Mouse (Mus musculus) limb, embryonic 11.5 days (tissue): ENCODE data around the gene Ccpg1os. TPM values are rescaled to one million over a fixed set of nuclear protein-coding genes. Genes with fewer than 3 reads are reported as not detected.

Source experiments
- ATAC-seq: fragments of 200-750 bp; cut with Nextera tagmentation; 2 replicates; pipeline ENCODE4 v1.8.0; 2017; ENCODE audit warnings: low read depth; ENCODE audit not compliant: insufficient number of reproducible peaks, low FRiP score, low TSS enrichment
- DNase-seq: peaks from one replicate; pipeline ENCODE4 v3.0.0-alpha.2; 2015; ENCODE audit warnings: low spot score
- H3K27ac ChIP-seq: fragments of 300-500 bp; sonication (generic); replicated peaks from 2 replicates; pipeline ENCODE4 v1.5.1; 2014; ENCODE audit warnings: low read depth, mild to moderate bottlenecking, low read length
- H3K27me3 ChIP-seq: fragments of 300-500 bp; sonication (generic); 2 replicates; pipeline ENCODE4 v1.6.1; 2014; ENCODE audit warnings: mild to moderate bottlenecking, low read length, mixed read lengths; ENCODE audit not compliant: control insufficient read depth, insufficient read depth
- H3K36me3 ChIP-seq: fragments of 300-500 bp; sonication (generic); 2 replicates; pipeline ENCODE4 v1.6.1; 2014; ENCODE audit warnings: mild to moderate bottlenecking, low read length, moderate library complexity, mixed read lengths; ENCODE audit not compliant: control insufficient read depth, insufficient read depth
- H3K4me1 ChIP-seq: fragments of 300-500 bp; sonication (generic); 2 replicates; pipeline ENCODE4 v1.6.1; 2014; ENCODE audit warnings: low read length, mixed read lengths; ENCODE audit not compliant: control insufficient read depth, insufficient read depth
- H3K4me2 ChIP-seq: fragments of 300-500 bp; sonication (generic); 2 replicates; pipeline ENCODE4 v1.6.1; 2014; ENCODE audit warnings: low read depth, mild to moderate bottlenecking, moderate library complexity; ENCODE audit not compliant: severe bottlenecking
- H3K4me3 ChIP-seq: fragments of 300-500 bp; sonication (generic); 2 replicates; pipeline ENCODE4 v1.5.1; 2014; ENCODE audit warnings: low read depth, low read length
- H3K9ac ChIP-seq: fragments of 300-500 bp; sonication (generic); 2 replicates; pipeline ENCODE4 v1.6.1; 2014; ENCODE audit warnings: mild to moderate bottlenecking, low read length
- H3K9me3 ChIP-seq: fragments of 300-500 bp; sonication (generic); 2 replicates; pipeline ENCODE4 v1.6.1; 2016; ENCODE audit warnings: low read length; ENCODE audit not compliant: control insufficient read depth
- WGBS: fragments of 180-500 bp; shearing (Covaris S2); extraction: QIAGEN DNeasy Blood & Tissue Kit; methylation state at CpG from one replicate; pipeline ENCODE4 v1.1.7; 2014; 5-methylcytosine and 5-hydroxymethylcytosine counted together
- polyA plus RNA-seq: library from polyadenylated mRNA; unstranded; fragments of >200 nt; fragmentation: Nextera tagmentation; extraction: Ambion mirVana; gene quantifications from 2 replicates; pipeline ENCODE4 v1.2.1, GENCODE M21; 2014

Gene Ccpg1os
- polyA plus RNA-seq, 1 experiment from 2014 or later = 12.3 TPM

DNA sequence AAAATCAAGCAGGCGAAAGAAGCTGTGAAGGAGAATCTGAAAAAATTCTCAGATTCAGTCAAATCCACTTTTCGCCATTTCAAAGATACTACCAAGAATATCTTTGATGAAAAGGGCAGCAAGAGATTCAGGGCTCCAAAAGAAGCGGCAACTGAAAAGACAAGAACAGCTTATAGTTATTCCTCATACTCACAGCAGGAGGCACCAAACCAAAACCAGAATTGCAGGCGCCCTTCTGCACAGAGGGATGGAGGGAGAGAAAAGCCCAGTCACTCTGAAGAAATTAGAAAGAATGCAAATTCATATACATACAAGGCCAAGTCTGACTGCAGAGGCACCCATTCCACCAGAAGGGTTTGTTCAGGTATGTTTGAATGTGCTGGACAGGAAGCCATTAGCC is 27.4 kb upstream of the Ccpg1os start:
- Histone ChIP-seq H3K9ac (no peak overlapping the region), H3K4me3 (no peak overlapping the region), H3K36me3 (peaks cover 5% of the 10 kb centered on the region; the same call in 1 of the 2 replicates), H3K4me2 (no peak overlapping the region), H3K4me1 (no peaks in the 10 kb centered on the region), H3K27me3 (no peaks in the 10 kb centered on the region), H3K27ac (no peak overlapping the region), H3K9me3 (no peaks in the 10 kb centered on the region)
- WGBS = 86% methylated on average over 4 of the region's 4 CpGs
- DNase-seq = no peak
- no peak for ATAC-seq

DNA sequence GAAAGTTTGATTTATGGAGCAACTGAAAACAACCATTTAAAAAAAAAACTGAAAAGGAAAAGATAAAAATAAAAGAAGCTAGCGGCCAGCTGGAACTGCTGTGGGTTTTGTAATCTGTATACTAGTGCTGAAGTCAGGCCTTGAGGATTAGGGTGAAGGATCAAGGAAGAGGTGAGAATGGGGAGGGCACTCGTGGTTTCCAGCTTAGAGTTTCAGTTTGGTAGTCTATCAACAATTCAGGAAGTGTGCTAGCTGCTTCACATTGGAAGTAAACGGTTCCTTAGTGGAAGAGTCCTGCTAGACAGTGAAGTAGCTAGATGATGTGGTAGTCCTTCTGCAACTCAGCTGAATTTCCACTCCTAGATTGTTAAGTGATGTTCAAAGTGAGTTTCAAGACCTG is 23.2 kb upstream of the Ccpg1os start:
- H3K4me1 ChIP-seq = no peaks in the 10 kb centered on the region
- H3K27me3 ChIP-seq = no peaks in the 10 kb centered on the region

DNA sequence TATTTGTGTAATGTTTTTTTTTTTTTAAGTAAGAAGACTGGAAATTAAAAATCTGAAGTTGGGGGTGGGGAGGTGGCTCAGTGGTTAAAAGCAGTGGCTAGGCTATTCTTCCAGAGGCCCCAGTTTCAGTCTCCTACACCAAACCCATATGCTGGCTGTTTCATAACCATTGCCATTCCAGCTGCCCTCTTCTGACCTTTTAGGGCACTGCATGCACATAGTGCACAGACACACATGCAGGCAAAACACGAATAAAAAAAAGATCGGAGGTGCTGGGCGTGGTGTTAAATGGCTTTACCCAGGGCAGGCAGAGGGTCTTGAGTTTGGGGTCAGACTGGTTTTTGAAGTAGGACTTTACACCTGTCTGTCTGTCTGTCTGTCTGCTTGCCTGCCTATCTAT is 21.0 kb upstream of the Ccpg1os start:
- Histone ChIP-seq H3K27me3 (no peaks in the 10 kb centered on the region), H3K4me2 (no peak overlapping the region)

More for the DNA sequence above, 23.2 kb upstream of the Ccpg1os start:
- WGBS = 71% methylated on average over 3 of the region's 3 CpGs
- no peak overlapping the region for H3K4me3 ChIP-seq
- H3K36me3 ChIP-seq = no peaks in the 10 kb centered on the region
- H3K9ac ChIP-seq = no peak overlapping the region
- ATAC-seq (no peak), DNase-seq (no peak)
- no peaks in the 10 kb centered on the region for H3K9me3 ChIP-seq
- no peak overlapping the region for H3K27ac ChIP-seq
- H3K4me2 ChIP-seq = no peak overlapping the region

DNA sequence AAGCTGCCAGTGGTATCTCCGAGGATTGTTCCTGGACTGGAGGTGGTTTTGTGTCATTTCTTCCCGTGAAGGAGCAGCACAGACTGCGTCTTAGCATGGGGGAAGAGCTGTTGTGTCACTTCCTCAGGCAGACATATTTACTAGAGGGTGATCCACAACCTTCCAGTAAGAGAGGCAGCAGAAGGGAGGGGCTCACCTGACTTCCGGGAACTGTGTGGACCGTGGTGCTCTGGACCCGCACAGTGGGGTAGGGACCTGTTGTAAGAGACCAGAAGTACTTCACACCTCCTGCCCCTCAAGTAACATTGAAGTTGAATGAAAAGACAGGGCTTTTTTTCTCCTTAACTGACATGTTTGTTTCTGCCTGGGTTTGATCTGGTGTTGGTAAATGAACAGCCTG is 19.9 kb upstream of the Ccpg1os start:
- no peaks in the 10 kb centered on the region for H3K9me3 ChIP-seq
- H3K4me2 ChIP-seq = no peak overlapping the region
- H3K36me3 ChIP-seq = no peaks in the 10 kb centered on the region
- H3K27ac ChIP-seq = no peak overlapping the region
- no peak overlapping the region for H3K4me3 ChIP-seq
- ATAC-seq = no peak
- H3K9ac ChIP-seq = no peak overlapping the region
- no peaks in the 10 kb centered on the region for H3K4me1 ChIP-seq
- 83% methylated on average over 6 of the region's 6 CpGs for WGBS
- no peak for DNase-seq
- H3K27me3 ChIP-seq = no peaks in the 10 kb centered on the region

More for the DNA sequence above, 21.0 kb upstream of the Ccpg1os start:
- no peak overlapping the region for H3K4me3 ChIP-seq
- H3K4me1 ChIP-seq = no peaks in the 10 kb centered on the region
- no peak for DNase-seq
- no peak overlapping the region for H3K9ac ChIP-seq
- no peaks in the 10 kb centered on the region for H3K36me3 ChIP-seq
- H3K9me3 ChIP-seq = no peaks in the 10 kb centered on the region
- H3K27ac ChIP-seq = no peak overlapping the region
- 100% methylated on average over 3 of the region's 3 CpGs for whole genome bisulfite sequencing
- ATAC-seq = no peak

DNA sequence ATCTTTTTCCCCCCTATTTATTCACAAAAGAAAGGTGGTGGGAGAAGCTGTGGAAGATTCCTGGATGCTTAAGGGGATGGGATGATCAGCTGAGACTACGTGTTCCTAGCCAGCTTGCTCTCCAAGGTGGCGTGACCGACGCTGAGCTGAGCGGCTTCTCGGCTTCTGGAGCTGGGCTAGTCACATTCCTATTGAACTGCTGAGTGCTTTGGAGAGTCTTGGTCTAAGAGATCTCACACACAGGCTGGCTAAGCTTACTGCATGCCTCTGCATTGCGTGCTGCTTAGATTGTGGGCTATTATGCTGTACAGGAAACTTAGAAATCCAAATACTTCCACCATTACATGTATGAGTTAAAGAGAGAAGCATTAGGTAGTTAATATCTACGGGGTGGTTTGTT is 18.9 kb upstream of the Ccpg1os start:
- Histone ChIP-seq H3K4me2 (no peak overlapping the region), H3K4me3 (no peak overlapping the region), H3K9ac (no peak overlapping the region), H3K27me3 (no peaks in the 10 kb centered on the region), H3K4me1 (no peaks in the 10 kb centered on the region), H3K9me3 (no peaks in the 10 kb centered on the region), H3K36me3 (no peaks in the 10 kb centered on the region), H3K27ac (no peak overlapping the region)
- DNase-seq (no peak), ATAC-seq (no peak)
- 87% methylated on average over 8 of the region's 8 CpGs for WGBS

DNA sequence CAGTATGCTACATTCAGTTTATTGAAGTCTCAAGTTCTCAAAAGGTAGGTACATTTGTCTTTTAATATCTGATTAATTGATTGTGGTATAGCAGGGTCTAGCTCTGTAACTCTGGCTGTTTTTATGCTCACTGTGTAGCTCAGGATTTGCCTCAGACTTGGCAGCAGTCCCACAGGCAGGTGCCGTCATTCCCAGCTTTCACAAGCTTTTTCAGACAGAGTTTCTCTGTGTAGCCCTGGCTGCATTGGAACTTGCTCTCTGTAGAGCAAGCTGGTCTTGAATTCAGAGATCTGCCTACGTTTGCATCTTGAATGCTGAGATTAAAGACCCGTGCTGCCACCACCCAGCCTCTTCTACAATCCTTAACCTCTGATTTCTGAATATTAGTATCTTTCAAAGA is 17.0 kb upstream of the Ccpg1os start:
- no peak for ATAC-seq
- Histone ChIP-seq H3K36me3 (no peaks in the 10 kb centered on the region), H3K4me2 (no peak overlapping the region), H3K4me1 (no peaks in the 10 kb centered on the region), H3K9me3 (no peaks in the 10 kb centered on the region), H3K27me3 (no peaks in the 10 kb centered on the region), H3K9ac (no peak overlapping the region), H3K4me3 (no peak overlapping the region), H3K27ac (no peak overlapping the region)
- no peak for DNase-seq
- WGBS = 76% methylated on average over 3 of the region's 3 CpGs

DNA sequence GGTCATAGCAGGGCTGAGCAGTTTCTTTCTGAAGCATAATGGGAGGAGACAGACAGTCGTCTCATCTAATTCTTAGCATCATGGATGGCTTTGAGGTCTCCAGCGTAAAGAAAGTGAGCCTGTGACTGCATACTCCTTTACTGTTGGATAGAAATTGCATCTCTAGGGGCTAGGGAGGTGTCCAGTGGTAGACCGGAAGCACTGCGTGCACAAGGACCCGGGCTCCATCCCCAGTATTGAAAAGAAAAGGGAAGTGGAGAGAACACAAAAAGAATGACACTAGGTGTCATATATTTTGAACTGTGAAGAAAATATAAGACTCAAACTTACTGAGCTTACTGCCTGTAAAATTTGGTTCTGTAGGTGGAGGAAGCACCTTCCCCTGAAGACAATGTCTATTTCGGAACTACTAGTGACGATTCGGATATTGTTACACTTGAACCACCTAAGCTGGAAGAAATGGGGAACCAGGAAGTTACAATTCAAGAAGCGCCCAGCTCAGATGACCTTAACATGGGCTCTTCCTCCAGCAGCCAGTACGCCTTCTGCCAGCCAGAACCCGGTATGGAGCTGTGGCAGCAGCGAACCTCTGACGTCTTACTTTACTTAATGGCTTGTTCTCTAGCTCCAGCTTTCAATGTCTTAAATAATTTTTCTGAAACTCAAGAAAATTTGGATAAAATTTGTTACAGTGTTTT is 16.3 kb upstream of the Ccpg1os start:
- H3K27ac ChIP-seq = no peak overlapping the region
- H3K9me3 ChIP-seq = no peaks in the 10 kb centered on the region
- no peak overlapping the region for H3K9ac ChIP-seq
- no peak overlapping the region for H3K4me3 ChIP-seq
- DNase-seq (no peak), ATAC-seq (no peak)
- H3K4me2 ChIP-seq = no peak overlapping the region
- 91% methylated on average over 13 of the region's 13 CpGs for whole genome bisulfite sequencing
- no peaks in the 10 kb centered on the region for H3K4me1 ChIP-seq
- no peaks in the 10 kb centered on the region for H3K27me3 ChIP-seq
- no peaks in the 10 kb centered on the region for H3K36me3 ChIP-seq

DNA sequence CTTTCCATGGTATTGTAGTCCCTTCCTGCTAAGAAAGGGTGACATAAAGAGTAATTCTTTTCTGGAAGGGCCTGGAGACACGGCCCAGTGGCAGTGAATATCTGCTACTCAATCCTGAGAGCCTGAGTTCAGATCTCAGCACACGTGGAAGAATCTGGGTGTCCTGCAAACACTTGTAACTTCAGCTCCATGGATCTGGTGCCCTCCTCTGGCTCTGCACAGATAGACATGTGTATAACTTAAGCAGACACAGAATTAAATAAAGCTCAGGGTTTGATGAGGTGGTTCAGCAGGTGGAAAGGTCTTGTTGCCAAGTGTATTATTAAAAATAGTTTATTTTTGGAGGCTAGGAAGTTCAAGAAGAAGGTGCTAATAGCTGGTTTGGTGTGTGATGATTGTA is 15.3 kb upstream of the Ccpg1os start:
- Histone ChIP-seq H3K27me3 (no peaks in the 10 kb centered on the region), H3K9ac (no peak overlapping the region), H3K36me3 (no peaks in the 10 kb centered on the region), H3K4me3 (no peak overlapping the region), H3K4me1 (no peaks in the 10 kb centered on the region), H3K4me2 (no peak overlapping the region), H3K27ac (no peak overlapping the region), H3K9me3 (no peaks in the 10 kb centered on the region)
- WGBS = 64% methylated on average over 2 of the region's 2 CpGs
- ATAC-seq (no peak), DNase-seq (no peak)

DNA sequence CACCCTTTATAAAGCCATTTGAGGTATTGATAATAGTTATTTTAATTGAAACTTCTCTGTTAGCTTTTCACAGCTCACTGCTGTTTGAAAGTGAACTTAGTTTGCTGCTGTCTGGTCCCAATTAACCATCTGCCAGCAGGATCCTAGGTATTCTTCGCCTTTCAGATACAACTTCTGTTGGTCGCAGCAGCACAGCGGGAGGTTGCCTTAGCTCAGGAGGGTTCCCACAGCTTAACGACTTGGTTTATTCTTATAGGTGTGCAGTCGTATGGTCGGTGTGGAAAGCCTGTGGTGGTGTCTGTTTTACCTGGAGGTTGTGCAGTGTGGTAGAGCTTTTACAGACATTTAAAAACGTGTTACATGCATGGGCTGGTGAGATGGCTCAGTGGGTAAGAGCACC is 11.6 kb upstream of the Ccpg1os start:
- no peak overlapping the region for H3K4me2 ChIP-seq
- H3K27ac ChIP-seq = no peak overlapping the region
- 55% methylated on average over 7 of the region's 7 CpGs for WGBS
- H3K4me1 ChIP-seq = no peaks in the 10 kb centered on the region
- DNase-seq (no peak), ATAC-seq (no peak)
- H3K9ac ChIP-seq = no peak overlapping the region
- no peaks in the 10 kb centered on the region for H3K27me3 ChIP-seq
- H3K36me3 ChIP-seq = no peaks in the 10 kb centered on the region
- no peak overlapping the region for H3K4me3 ChIP-seq
- no peaks in the 10 kb centered on the region for H3K9me3 ChIP-seq
